Mouse (Mus musculus): ENCODE data around the gene Rfx5. TPM values are rescaled to one million over a fixed set of nuclear protein-coding genes. Genes with fewer than 3 reads are reported as not detected.
"Not testable (repeated sequence)": the region's sequence is repeated elsewhere in the genome, so short reads cannot be mapped to it uniquely, and the experiment has no call there.

Rfx5 gene
- polyA plus RNA-seq, 1 experiment from 2014 or later: 11.8 TPM

GRCm38 (mm10) chr3:94917816-94918361 is 36.0 kb upstream of the Rfx5 start:
- no peaks in the 10 kb centered on the region for H3K9me3 ChIP-seq (ENCODE audit: low read depth, low read length)
- H3K36me3 ChIP-seq (ENCODE audit: insufficient read depth): no peaks in the 10 kb centered on the region
- no peaks in the 10 kb centered on the region for H3K27me3 ChIP-seq (ENCODE audit: insufficient read depth, low read length)
- peak; percentile 71; the same call in 1 of the 2 replicates for ATAC-seq (ENCODE audit: insufficient read depth)
- no peak overlapping the region for H3K9ac ChIP-seq
- WGBS: 47% methylated on average over 14 of the region's 14 CpGs
- no peaks in the 10 kb centered on the region; the same call in 1 of the 2 replicates for H3K4me1 ChIP-seq (ENCODE audit: insufficient read depth)
- no peak for TF ChIP-seq CTCF (IDR thresholded peaks at IDR 0.05; ENCODE audit: low read depth)
- H3K27ac ChIP-seq (ENCODE audit: low read depth): peak overlapping the region; percentile 43; the same call in 1 of the 2 replicates
- peak; percentile 24 for DNase-seq
- H3K4me3 ChIP-seq (ENCODE audit: low read depth, low read length): no peak overlapping the region
- H3K4me2 ChIP-seq: no peak overlapping the region

GRCm38 (mm10) chr3:94918845-94919244 is 35.0 kb upstream of the Rfx5 start:
- 74% methylated on average over 4 of the region's 4 CpGs for WGBS

GRCm38 (mm10) chr3:94921104-94921503 is 32.8 kb upstream of the Rfx5 start:
- no peak for ATAC-seq (ENCODE audit: insufficient read depth)
- peak; percentile 39 for DNase-seq
- Histone ChIP-seq H3K36me3 (ENCODE audit: insufficient read depth) (no peaks in the 10 kb centered on the region), H3K27ac (ENCODE audit: low read depth) (no peak overlapping the region), H3K4me2 (no peak overlapping the region), H3K9me3 (ENCODE audit: low read depth, low read length) (no peaks in the 10 kb centered on the region), H3K4me3 (ENCODE audit: low read depth, low read length) (no peak overlapping the region), H3K4me1 (ENCODE audit: insufficient read depth) (no peaks in the 10 kb centered on the region; the same call in 1 of the 2 replicates), H3K9ac (no peak overlapping the region), H3K27me3 (ENCODE audit: insufficient read depth, low read length) (no peaks in the 10 kb centered on the region)
- WGBS: 44% methylated on average over 3 of the region's 3 CpGs
- no peak for TF ChIP-seq CTCF (IDR thresholded peaks at IDR 0.05; ENCODE audit: low read depth)

More at GRCm38 (mm10) chr3:94918845-94919244, 35.0 kb upstream of the Rfx5 start:
- H3K27ac ChIP-seq (ENCODE audit: low read depth): no peak overlapping the region
- TF ChIP-seq CTCF (IDR thresholded peaks at IDR 0.05; ENCODE audit: low read depth): no peak
- no peaks in the 10 kb centered on the region; the same call in 1 of the 2 replicates for H3K4me1 ChIP-seq (ENCODE audit: insufficient read depth)
- no peaks in the 10 kb centered on the region for H3K27me3 ChIP-seq (ENCODE audit: insufficient read depth, low read length)
- ATAC-seq (ENCODE audit: insufficient read depth) (no peak), DNase-seq (no peak)
- H3K4me2 ChIP-seq: no peak overlapping the region
- H3K9ac ChIP-seq: no peak overlapping the region
- H3K36me3 ChIP-seq (ENCODE audit: insufficient read depth): no peaks in the 10 kb centered on the region
- H3K9me3 ChIP-seq (ENCODE audit: low read depth, low read length): no peaks in the 10 kb centered on the region
- H3K4me3 ChIP-seq (ENCODE audit: low read depth, low read length): no peak overlapping the region

- no peak for TF ChIP-seq CTCF (IDR thresholded peaks at IDR 0.05; ENCODE audit: low read depth)
- Histone ChIP-seq H3K9me3 (ENCODE audit: low read depth, low read length) (no peaks in the 10 kb centered on the region), H3K36me3 (ENCODE audit: insufficient read depth) (no peaks in the 10 kb centered on the region), H3K27me3 (ENCODE audit: insufficient read depth, low read length) (no peaks in the 10 kb centered on the region), H3K4me1 (ENCODE audit: insufficient read depth) (no peaks in the 10 kb centered on the region), H3K9ac (no peak overlapping the region), H3K4me3 (ENCODE audit: low read depth, low read length) (no peak overlapping the region), H3K4me2 (no peak overlapping the region), H3K27ac (ENCODE audit: low read depth) (no peak overlapping the region)
- WGBS: 36% methylated on average over 3 of the region's 3 CpGs
- ATAC-seq (ENCODE audit: insufficient read depth) (no peak), DNase-seq (no peak)
These were observed 31.5 kb upstream of the Rfx5 start for GRCm38 (mm10) chr3:94922333-94922732.

GRCm38 (mm10) chr3:94924688-94925087 is 29.2 kb upstream of the Rfx5 start:
- Histone ChIP-seq H3K4me2 (no peak overlapping the region), H3K9me3 (ENCODE audit: low read depth, low read length) (no peaks in the 10 kb centered on the region), H3K4me3 (ENCODE audit: low read depth, low read length) (no peak overlapping the region), H3K4me1 (ENCODE audit: insufficient read depth) (no peaks in the 10 kb centered on the region), H3K27ac (ENCODE audit: low read depth) (no peak overlapping the region), H3K36me3 (ENCODE audit: insufficient read depth) (no peaks in the 10 kb centered on the region), H3K27me3 (ENCODE audit: insufficient read depth, low read length) (no peaks in the 10 kb centered on the region), H3K9ac (no peak overlapping the region)
- DNase-seq (no peak), ATAC-seq (ENCODE audit: insufficient read depth) (no peak)
- 38% methylated on average over 8 of the region's 8 CpGs for WGBS
- TF ChIP-seq CTCF (IDR thresholded peaks at IDR 0.05; ENCODE audit: low read depth): no peak

GRCm38 (mm10) chr3:94926301-94926736 is 27.6 kb upstream of the Rfx5 start:
- 29% methylated on average over 4 of the region's 4 CpGs for WGBS
- H3K27ac ChIP-seq (ENCODE audit: low read depth); ATAC-seq (ENCODE audit: insufficient read depth); H3K9ac ChIP-seq; H3K9me3 ChIP-seq (ENCODE audit: low read depth, low read length); H3K4me2 ChIP-seq; H3K4me3 ChIP-seq (ENCODE audit: low read depth, low read length); H3K36me3 ChIP-seq (ENCODE audit: insufficient read depth); DNase-seq; H3K4me1 ChIP-seq (ENCODE audit: insufficient read depth); H3K27me3 ChIP-seq (ENCODE audit: insufficient read depth, low read length): not testable (repeated sequence)

- not testable (repeated sequence) for DNase-seq; H3K4me2 ChIP-seq; H3K27me3 ChIP-seq (ENCODE audit: insufficient read depth, low read length); ATAC-seq (ENCODE audit: insufficient read depth); H3K4me1 ChIP-seq (ENCODE audit: insufficient read depth); H3K27ac ChIP-seq (ENCODE audit: low read depth); H3K9ac ChIP-seq; H3K4me3 ChIP-seq (ENCODE audit: low read depth, low read length); H3K36me3 ChIP-seq (ENCODE audit: insufficient read depth); H3K9me3 ChIP-seq (ENCODE audit: low read depth, low read length)
- WGBS: 88% methylated on average over 4 of the region's 4 CpGs
These were observed 24.9 kb upstream of the Rfx5 start for GRCm38 (mm10) chr3:94928979-94929378.

- not testable (repeated sequence) for H3K4me2 ChIP-seq; H3K9ac ChIP-seq; H3K4me3 ChIP-seq (ENCODE audit: low read depth, low read length); H3K4me1 ChIP-seq (ENCODE audit: insufficient read depth); ATAC-seq (ENCODE audit: insufficient read depth); H3K9me3 ChIP-seq (ENCODE audit: low read depth, low read length); H3K36me3 ChIP-seq (ENCODE audit: insufficient read depth); H3K27me3 ChIP-seq (ENCODE audit: insufficient read depth, low read length)
- 28% methylated on average over 7 of the region's 7 CpGs for WGBS
- H3K27ac ChIP-seq (ENCODE audit: low read depth): peak overlapping the region; percentile 73; the same call in 1 of the 2 replicates
- peak; percentile 74 for DNase-seq
These were observed 23.2 kb upstream of the Rfx5 start for GRCm38 (mm10) chr3:94930386-94931266.

GRCm38 (mm10) chr3:94931427-94932082 is 22.3 kb upstream of the Rfx5 start:
- not testable (repeated sequence) for H3K9me3 ChIP-seq (ENCODE audit: low read depth, low read length); DNase-seq; ATAC-seq (ENCODE audit: insufficient read depth); H3K9ac ChIP-seq; H3K4me1 ChIP-seq (ENCODE audit: insufficient read depth); H3K27me3 ChIP-seq (ENCODE audit: insufficient read depth, low read length); H3K4me3 ChIP-seq (ENCODE audit: low read depth, low read length); H3K36me3 ChIP-seq (ENCODE audit: insufficient read depth); H3K4me2 ChIP-seq
- 55% methylated on average over 10 of the region's 10 CpGs for WGBS
- peak overlapping the region; percentile 97 for H3K27ac ChIP-seq (ENCODE audit: low read depth)

GRCm38 (mm10) chr3:94932279-94932678 is 21.6 kb upstream of the Rfx5 start:
- DNase-seq (peak; percentile 59), ATAC-seq (ENCODE audit: insufficient read depth) (peak; percentile 10; the same call in 1 of the 2 replicates)
- not testable (repeated sequence) for H3K27me3 ChIP-seq (ENCODE audit: insufficient read depth, low read length); H3K9ac ChIP-seq; H3K4me3 ChIP-seq (ENCODE audit: low read depth, low read length); H3K36me3 ChIP-seq (ENCODE audit: insufficient read depth); H3K9me3 ChIP-seq (ENCODE audit: low read depth, low read length); H3K4me1 ChIP-seq (ENCODE audit: insufficient read depth)
- WGBS: 12% methylated on average over 2 of the region's 2 CpGs
- H3K27ac ChIP-seq (ENCODE audit: low read depth): peak overlapping the region; percentile 97
- peak overlapping the region; percentile 68 for H3K4me2 ChIP-seq
